Mouse (Mus musculus) skeletal muscle tissue, adult 2 months (tissue): Measurements from ENCODE around the gene Cuedc1.
"Not testable (repeated sequence)": the region's sequence is repeated elsewhere in the genome, so short reads cannot be mapped to it uniquely, and the experiment has no call there.

Source experiments
- DNase-seq: peaks from one replicate; pipeline ENCODE4 v3.0.0-alpha.2; 2012; ENCODE audit warnings: low read depth, low spot score

The Cuedc1 gene

DNA sequence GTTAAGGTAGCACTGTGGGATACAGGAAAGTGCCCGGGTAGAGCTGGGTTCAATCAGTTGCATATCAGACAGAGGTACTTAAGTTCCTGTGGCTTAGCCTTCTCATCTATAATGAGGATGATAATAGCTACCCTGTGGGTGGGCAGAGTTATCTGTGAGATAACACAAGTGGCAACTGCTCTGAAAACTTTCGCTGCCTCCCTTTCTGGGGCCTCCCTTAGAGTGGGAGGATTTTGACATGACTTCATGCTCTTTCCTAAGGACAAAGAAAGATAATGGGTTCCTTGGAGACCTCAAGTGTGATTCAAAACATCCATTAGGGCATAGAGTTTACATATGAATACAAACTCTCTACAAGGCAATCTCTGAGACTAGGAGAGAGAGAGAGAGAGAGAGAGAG lies 104.2 kb downstream of the Cuedc1 start:
- no peak for DNase-seq

DNA sequence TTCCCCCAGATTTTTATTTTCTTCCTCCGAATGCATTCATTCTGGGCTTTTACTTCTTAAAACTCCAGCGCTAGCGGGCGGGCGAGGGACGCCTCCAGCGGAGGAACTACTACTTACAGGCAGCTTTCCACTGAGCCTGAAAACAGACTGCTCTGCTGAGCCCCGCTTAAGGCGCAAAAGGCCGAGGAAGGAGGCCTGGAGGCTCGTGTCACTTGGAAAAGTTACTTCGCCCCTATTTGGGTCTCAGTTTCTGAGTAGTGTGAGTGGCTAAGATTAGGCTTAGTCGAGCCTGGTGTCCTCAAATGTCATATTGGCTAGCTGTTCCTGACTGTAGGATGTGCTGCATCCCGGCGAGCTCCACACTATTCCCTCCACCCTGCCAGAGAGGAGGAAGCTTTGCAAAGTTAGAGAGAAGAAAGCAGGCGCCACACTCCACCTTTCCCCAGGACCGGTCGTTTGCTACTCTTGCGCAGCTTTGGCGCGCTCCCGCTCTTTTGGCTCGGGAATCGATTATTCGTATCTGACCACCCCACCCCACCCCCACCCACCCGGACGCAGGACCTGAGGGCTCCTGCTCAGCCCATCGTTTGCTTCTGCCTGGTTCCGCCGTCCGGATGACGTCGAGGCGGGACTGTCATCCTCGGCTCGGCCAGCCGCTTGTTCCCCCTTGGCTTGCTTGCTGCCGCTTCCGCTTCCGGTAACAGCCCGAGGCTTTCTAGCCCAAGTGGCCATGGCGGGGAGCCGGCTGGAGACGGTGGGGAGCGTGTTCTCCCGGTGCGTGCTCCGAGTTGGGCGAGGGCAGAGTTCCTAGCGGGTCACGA lies 106.1 kb downstream of the Cuedc1 start, which contains the start of gene Mrps23:
Gene Mrps23, plus strand, starts transcription at position 677 of the 821 bp plus-strand sequence.
- peak; percentile 94 for DNase-seq

DNA sequence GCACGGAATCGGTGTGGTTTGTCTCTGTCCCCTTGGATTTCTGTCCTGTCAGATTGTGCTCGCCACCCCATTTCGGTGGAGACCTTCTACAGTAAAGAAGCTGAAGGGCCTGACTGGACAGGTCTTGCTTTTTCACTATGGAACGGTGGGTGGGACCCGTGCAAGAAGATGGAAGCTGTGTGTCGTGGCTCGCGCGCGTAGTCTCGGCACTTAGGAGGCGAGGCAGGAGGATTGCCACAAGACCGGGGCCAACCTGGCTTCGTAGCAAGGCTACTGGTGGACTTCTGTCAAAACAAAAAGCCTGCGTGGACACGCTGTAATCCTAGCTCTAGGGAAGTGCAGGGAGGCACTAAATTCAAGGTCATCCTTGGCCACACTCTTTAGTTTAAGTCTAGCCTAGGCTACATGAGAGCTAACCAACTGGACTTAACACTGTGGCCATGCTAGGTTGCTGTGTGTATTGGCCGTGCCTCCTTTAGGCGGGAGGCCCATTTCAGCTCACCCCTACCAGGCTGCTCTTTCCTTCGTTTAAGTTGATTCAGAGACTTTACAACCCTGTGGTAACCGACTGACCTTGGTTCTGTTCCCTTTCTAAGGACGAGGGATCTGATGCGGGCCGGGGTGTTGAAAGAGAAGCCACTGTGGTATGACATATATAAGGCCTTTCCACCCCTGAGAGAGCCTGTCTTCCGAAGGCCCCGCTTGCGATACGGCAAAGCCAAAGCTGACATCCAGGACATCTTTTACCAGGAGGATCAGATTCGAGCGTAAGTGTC lies 106.9 kb downstream of the Cuedc1 start:
- no peak for DNase-seq

DNA sequence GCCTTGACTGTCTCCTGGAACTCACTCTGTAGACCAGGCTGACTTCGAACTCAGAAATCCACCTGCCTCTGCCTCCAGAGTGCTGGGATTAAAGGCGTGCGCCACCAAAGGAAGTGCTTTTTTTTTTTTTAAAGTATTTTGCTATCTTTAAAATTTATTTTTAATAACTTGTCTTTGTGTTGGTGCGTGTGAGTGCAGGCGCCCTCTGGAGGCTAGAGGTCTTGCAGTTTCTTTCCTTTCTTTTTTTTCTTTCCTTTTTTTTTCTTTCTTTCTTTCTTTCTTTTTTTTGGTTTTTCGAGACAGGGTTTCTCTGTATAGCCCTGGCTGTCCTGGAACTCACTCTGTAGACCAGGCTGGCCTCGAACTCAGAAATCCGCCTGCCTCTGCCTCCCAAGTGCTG lies 108.7 kb downstream of the Cuedc1 start:
- DNase-seq, result not testable (repeated sequence)

DNA sequence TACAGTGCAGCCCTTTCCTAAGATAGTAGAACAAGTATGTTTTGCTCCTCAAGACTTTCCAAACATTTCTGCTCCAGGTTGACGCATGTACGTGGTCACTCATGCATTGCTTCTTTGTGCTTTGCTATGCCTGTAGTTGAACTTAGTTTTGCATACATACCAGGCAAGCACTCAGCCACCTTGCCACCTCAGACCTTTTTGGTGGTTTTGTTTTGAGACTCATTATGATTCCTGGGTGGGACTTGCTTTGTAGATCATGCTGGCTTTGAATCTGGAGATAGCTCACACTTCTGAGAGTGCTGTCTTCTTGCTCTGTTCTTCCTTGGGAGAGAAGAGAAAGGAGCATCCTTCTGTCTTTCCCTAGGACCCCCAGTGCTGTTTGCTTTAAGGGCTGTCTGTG lies 109.8 kb downstream of the Cuedc1 start:
- no peak for DNase-seq

DNA sequence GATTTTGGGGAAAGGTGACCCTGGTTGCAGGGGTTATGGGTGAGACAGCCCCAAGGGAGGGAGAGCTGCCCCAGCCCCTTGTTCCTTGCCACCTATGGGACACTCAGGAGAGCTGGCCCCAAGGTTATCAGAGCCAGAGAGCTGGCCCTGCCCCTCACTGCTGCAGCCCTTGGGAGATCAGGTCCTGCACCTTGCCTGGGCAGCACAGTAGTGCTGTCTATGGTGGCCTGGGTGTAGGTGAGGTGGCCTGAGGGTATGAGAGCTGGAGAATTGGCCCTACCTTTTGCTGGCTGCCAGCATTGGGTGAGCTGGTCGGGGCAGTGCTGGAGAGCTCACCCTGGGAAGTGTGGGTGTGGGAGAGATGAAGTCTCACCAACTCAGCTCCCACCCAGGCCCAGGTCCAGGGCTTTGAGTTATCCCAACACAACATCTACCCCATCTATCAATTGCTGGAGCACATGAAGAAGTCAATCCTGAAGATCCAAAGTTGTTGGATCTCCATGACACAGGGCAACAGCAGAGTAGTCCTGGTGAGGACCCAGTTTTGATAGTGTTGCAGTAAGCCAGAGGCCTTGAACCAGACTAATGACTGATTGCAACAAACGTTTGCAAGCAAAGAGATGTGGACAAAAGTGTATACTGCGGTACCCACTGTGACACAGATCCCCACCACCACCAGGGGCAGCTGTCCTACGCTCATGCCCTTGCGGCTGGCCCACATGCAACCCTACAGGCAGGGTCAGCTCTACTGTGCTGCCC lies 114.1 kb downstream of the Cuedc1 start:
- DNase-seq, result no peak

DNA sequence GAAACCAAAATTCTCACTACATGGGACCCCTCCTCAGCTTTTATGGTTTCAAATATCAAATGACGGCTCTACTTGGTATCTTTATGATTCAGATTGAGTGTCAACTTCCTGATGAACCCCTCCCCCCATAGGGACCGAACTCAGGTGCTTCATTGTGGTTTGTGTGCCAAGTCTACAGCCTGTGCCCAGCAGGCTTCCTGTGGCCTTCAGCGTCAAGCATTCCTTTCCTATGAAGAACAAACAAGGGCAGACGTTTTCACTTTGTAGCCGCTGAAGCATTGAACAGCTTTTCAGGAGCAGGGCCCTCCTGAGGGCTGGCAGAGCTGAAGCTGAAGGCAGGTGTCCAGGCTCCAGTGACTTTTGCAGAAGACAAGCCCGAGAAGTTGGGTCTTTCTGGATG lies 115.9 kb downstream of the Cuedc1 start:
- DNase-seq, result no peak

DNA sequence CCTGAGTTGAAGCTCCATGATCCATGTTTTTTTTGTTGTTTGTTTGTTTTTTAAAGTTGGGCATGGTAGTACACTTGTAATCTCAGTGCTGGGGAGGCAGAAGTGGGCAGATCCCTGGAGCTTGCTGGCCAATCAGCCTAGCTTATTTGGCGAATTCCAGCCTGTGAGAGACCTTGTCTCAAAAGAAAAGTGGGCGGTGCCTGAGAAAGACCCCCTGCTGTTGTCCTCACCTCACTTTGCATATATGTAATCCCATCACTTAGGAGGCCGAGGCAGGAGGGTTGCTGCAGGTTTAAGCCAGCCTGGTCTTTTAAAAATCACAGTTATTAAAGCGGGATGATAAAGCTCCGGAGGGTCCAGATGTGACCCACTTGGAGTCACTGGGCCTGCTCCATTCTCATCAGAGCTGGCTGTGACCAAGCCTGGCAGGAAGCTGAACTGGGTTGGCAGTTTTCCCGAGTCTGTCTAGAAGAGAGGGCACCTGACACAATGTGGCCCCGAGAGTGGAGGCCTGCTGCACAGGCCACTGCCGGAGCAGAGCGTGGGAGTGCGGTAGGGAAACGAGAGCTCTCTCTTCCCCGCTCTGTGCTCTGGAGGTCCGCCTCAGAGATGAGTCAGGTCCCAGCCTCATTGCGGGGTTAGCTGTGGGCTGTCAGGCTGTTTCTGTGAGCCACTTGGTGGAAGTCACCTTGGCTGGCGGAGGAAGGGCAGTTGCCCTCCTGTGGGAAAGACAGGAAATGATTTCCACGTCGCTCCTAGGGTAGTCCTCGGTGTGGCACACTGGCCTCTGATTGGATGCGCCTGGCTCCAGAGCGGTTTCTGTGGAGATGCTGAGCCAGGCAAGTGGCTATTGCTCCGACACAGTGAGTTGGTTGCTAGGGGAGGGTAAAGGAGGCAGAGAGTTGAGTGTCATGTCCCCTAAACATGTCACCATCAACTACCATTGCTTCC lies 117.3 kb downstream of the Cuedc1 start:
- DNase-seq, result no peak

DNA sequence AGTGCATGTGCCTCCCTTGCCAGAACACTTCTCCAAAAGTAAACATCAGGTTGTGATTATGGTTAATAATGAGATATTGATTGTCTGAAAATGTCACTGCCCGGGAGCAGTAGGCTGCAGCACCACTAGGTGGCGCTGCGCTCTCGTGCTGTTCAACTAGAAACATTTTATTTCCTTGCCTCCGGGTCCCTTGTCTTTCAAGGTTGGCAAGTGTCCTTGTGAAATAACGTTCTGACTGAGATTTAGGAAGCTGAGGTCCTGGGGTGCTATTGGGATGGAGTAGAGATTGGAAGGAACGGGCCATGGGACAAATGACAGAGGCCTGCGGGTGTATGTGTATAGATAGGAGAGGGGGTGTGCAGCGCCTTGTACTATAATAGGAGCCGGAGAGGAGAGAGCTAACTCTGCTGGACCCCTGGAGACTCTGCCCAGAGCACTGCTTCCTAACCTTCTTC lies 118.4 kb downstream of the Cuedc1 start:
- no peak for DNase-seq

DNA sequence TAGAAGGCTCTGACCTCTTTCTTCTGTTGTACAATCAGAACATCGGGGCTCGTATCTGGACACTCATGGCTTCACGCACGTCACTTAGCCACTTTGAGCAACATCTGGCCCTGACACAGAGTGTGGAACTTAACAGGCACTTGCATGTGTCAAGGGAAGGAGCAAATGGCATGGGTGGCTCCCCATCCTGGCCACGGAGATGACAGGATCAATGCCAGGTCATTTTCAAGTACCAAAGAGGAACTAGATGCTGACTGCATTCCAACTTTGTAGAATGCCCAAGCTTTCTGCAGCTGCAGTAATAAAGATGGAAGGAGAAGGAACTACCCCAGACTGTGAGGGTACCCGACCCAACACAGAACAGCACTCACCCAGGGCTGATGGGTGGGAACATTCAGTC lies 120.3 kb downstream of the Cuedc1 start:
- no peak for DNase-seq

DNA sequence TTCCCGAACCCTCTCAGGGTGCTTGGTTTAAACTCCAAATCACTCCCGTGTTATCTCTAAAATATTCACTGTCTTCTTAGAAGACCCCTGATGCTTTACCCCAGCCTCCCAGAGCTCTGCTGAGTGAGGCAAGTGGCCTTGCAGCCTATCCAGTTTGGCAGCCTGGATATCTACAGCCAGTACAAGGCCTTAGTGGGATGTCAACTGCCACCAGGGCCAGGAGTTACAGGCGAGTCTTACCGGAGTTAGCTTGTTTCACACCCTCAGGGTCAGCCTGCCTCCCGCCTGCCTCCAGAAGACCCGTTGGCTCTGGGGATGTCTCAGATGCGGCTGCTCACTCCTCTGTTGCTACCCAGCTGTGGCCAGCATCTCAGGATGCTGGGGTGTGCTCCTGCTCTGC lies 120.7 kb downstream of the Cuedc1 start:
- no peak for DNase-seq

DNA sequence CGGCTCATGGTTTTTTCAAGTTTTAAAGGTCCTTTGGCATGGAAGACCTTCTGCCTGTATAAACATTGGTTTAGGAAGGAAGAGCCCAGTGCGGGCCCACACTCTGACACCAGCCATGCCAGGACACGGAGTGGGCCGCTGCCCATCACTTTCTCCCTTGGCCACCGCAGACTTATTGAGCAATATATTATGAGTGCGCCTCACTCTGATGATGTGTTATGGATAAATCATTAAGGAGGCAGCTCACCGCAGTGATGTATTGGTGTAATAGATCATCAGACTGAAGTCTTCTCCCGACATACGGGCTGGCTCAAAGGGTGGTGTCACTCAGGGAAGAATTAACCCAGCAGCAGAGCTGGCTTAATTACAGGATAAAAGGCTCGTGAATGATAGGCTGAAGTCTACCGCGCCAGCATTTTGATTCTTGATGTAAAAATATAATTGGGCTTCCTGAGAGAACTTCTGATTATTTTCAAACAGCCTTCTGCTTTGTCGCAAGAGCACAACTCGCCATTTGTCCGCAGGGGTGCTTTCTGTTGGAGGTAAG lies 124.1 kb downstream of the Cuedc1 start:
- DNase-seq, result no peak

DNA sequence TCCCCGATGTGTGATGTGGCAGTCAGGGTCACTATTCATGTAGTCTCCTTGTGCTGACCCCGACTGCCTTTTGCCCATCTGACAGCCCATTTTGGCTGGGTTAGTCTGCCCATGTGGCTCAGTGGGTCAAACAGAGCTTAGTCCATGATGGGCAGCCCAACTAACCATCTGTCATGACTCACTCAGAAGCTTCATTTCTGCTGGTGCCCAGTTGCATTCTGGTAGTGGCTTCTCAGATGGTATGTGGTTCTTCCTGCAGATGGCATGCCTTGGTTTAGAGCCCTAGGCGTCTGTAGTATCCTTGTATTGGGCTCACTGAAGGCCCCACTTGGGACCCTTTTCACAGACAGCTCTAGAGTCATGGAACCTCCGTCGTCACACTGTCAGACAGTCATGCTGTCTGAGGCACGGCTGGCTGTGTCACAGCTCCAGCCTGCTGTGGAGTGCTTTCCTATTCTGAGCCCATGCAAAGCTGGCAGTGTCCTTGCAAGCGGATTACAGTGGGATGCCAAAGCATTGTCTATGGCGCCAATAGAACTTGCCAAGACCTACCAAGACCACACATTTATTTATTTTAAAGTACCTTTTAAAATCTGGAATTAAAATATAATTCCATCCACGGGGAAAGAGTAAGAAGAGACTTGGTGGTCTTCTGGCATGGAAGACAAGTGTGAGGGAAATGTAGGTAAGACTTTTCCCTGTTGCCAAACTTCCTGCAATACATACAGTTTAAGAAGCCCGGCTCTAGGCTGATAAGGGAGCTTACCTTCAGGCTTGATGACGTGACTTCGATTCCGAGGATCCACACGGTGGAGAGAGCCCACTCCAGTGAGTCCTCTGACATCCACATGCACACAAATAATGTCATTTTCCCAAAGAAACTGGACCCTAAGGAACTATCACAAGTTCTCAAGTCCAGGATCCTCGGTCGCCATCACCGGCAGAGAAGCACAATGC lies 129.4 kb downstream of the Cuedc1 start:
- DNase-seq, result no peak

DNA sequence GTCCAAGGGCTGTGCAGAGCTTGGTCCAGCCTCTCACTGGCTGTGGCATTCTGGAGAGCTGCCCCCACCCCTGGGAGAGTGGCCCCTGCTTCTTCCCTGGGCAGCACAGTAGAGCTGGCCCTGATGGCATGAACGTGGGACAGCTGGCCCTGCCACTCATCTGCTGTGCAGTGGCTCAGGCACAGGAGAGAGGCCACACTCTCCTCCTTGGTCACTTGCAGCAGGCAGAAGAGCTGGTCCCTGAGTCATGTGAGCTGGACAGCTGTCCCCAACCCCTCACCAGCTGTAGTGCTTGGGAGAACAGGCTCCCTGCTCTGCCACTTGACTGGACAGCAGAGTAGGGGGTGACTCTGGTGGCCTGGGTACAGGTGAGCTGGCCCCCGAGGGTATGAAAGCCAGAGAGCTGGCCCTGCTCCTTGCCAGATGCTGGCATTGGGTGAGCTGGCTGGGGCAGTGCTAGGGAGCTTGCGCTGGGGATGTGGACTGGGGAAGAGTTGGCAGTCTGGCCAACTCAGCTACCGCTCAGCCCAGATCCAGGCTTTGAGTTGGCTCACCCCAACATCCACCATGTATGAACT lies 133.4 kb downstream of the Cuedc1 start:
- peak; percentile 89 for DNase-seq

DNA sequence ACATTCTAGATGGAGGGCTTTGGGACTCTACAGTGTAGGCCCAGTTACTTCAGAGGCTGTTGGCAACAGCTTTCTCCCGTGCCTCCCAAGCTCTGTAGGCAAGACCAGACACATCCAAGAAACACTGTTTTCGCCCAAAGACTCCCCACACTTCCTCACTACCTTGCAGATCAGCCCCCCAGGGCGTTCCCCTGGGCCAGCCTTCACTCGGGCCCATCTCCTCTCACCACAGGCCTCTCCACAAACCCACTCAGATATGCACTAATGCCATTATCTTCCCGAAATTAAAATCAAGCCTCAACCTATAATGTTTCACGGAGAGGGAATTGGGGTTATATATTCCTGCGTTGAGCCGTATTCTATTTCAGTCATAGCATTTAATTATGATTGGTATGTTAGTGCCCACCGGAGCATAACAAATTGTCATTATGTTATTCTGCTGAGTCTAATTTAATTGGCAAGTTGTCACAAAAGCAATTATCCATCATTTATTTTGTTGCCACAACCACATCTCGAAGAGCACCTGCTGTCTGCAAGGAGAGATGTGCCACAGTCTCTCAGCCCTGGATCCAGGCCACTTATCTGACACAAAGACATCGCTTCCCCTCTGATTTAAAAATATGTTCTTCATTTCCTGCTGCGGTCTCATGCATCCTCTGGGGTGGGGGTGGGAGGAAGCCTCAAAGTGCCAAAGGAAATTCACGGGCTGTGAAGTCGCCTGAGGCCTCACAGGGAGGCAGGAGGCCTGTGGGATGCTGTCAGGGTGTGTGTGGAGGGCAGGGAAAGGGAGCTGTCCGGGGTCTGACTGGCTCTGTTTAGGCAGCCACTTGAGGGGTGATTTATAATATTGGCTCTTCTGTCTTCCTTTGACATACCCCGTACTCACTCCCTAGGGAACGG lies 135.9 kb downstream of the Cuedc1 start:
- peak; percentile 52 for DNase-seq

DNA sequence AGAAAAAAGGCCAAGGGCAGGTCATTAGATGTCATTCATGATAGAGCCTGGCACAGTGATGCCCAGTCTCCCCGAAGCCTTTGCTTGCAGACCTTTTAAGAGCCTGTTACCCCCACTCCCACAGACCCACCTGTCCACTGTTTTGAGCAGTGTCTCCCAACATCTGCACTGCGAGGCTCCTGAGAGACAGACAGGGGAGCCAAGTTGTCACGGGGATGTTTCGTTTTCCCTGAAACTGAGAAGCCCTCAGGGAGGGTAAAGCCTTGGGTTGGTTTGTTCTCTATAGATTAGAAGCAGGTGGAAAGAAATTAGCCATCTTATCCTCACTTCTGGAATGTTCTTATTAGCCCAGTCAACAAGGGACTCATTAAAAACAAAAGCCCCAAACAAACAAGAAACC lies 136.9 kb downstream of the Cuedc1 start:
- DNase-seq, result no peak

DNA sequence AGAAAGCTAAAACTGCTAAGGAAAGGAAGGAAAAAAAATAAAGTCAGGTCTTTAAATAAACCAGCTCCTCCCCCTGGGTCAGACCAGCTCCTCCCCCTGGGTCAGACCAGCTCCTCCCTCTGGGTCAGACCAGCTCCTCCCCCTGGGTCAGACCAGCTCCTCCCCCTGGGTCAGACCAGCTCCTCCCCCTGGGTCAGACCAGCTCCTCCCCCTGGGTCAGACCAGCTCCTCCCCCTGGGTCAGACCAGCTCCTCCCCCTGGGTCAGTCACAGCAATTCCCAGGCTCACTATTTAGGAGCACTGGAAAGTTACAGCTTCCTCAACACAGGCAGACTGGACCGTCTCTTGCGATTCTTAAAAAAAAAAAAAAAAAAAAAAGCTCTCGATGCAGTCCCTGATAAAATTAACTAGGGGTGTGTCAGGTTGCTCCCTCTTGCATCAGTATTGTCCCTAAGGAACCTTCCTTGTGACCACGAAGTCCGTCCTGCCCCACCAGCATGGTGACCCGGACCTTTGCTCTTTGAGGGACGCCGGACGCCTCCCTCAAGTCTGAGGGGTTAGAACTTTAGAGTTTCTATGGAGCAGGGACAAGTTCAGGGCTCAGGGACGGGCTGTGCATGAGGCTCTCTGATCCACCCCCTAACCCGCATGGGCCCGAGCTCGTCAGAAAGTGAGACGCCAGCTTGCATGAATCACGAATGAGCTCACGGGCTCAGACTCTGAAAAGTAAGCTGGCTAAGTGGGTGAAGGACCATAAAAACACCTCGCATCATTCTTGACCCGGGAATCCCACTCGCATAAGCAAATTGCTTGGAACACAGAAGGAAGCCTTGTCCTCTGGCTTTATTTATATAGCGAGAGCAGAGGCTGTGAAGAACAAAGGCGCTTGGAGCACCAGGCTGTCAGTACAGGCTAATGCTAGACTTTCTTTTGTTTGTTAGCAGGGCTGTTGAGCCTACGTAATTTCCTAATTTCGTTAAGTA lies 137.7 kb downstream of the Cuedc1 start:
- peak; percentile 88 for DNase-seq
